13 mouse cellular contexts compared by ENCODE assay signal in the genomic region with DNA sequence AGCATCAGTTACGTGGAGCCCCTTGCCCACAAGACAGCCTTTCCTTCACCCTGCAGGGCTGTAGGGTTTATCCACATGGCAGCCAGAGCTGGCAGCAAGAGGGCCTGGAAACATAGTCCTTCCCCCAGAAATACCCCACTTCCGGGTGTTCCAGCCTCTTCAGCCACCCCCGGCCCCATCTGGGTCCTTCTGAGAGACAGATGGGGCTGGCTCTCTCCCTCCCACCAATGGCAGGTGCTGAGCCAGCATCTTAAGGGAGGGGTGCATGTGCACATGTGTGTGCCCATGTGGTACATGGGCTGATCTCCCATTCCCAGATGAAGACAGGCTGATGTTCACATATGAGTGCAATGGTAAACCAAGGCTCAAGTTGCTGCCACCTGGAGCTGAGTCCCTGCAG. TPM values are rescaled to one million over a fixed set of nuclear protein-coding genes. Genes with fewer than 3 reads are reported as not detected.
DNase-seq lines count a peak whose midpoint lies in the region; ATAC-seq lines count a peak whose summit lies in the region.
"Had no signal": no experiment of that assay in that cellular context is flagged by ENCODE, and none has a peak within 500 bp of the region (broad histone marks: within the 10 kb centered on the region; RNA-seq: fewer than 3 reads in every experiment).

No protein-coding gene starts in this region.

- H3K27me3 ChIP-seq in embryonic facial prominence, embryonic 13.5 days, result peaks cover 5% of the 10 kb centered on the region; the same call in 1 of the 2 replicates
- H3K27me3 ChIP-seq in embryonic facial prominence, embryonic 10.5 days (replicated peaks; ENCODE audit: low read depth, poor library complexity, severe bottlenecking), result peaks cover 7% of the 10 kb centered on the region

- no peak overlapping the region for H3K4me2 ChIP-seq in embryonic facial prominence, embryonic 13.5 days

- ATAC-seq in embryonic facial prominence, embryonic 13.5 days (ENCODE audit: insufficient number of reproducible peaks, insufficient read depth, low FRiP score, low TSS enrichment, low read depth), result no peak

- no peak overlapping the region for H3K4me3 ChIP-seq in embryonic facial prominence, embryonic 13.5 days
- H3K4me3 ChIP-seq in embryonic facial prominence, embryonic 10.5 days, result no peak overlapping the region

- H3K4me1 ChIP-seq in embryonic facial prominence, embryonic 13.5 days, result no peaks in the 10 kb centered on the region
- H3K4me1 ChIP-seq in embryonic facial prominence, embryonic 10.5 days, result 0 out of 2 replicates have a peak, but pooled peaks cover 10% of the 10 kb centered on the region

- H3K9me3 ChIP-seq in embryonic facial prominence, embryonic 13.5 days, result no peaks in the 10 kb centered on the region
- H3K9me3 ChIP-seq in embryonic facial prominence, embryonic 10.5 days, result no peaks in the 10 kb centered on the region

- 78% methylated on average over 3 of the region's 3 CpGs for WGBS in embryonic facial prominence, embryonic 13.5 days
- WGBS in embryonic facial prominence, embryonic 10.5 days, result 87% methylated on average over 3 of the region's 3 CpGs

- H3K9ac ChIP-seq in embryonic facial prominence, embryonic 13.5 days, result 0 out of 2 replicates have a peak overlapping the region, but pooled peaks have one; percentile 46
- H3K9ac ChIP-seq: liver, embryonic 14.5 days had no signal

- DNase-seq in embryonic facial prominence, embryonic 10.5 days (ENCODE audit: low spot score), result no peak
- DNase-seq in left cerebral cortex, adult 18-20 months (ENCODE audit: low spot score in 2 of 2), result peak; percentile 74 to 80
- DNase-seq in left cerebral cortex, adult 11 months (ENCODE audit: low spot score), result no peak
- DNase-seq in layer of hippocampus, adult 9-10 months (ENCODE audit: low spot score), result peak; percentile 63
- peak; percentile 61 for DNase-seq in right cerebral cortex, postnatal 14 days
- DNase-seq in adrenal gland, adult 8-10 months, result no peak
- DNase-seq in kidney, adult 18-20 months, result no peak
- DNase-seq: gastrocnemius, postnatal 10 days; thymus, adult 2 months had no signal

- H3K36me3 ChIP-seq in embryonic facial prominence, embryonic 13.5 days, result peaks cover under 1% of the 10 kb centered on the region; the same call in 1 of the 2 replicates
- H3K36me3 ChIP-seq in embryonic facial prominence, embryonic 10.5 days (replicated peaks), result peaks cover 13% of the 10 kb centered on the region

- no peak overlapping the region for H3K27ac ChIP-seq in embryonic facial prominence, embryonic 13.5 days
- H3K27ac ChIP-seq in embryonic facial prominence, embryonic 10.5 days (replicated peaks), result no peak overlapping the region
- H3K27ac ChIP-seq: liver, embryonic 14.5 days; macrophage had no signal

RNA-seq across cellular contexts. Expression of a gene that starts 7.0 kb away (rescaled TPM):
- 3.5 and 5.4 TPM in 2 replicates for polyA plus RNA-seq in embryonic facial prominence, embryonic 13.5 days (2015; fragmentation: Nextera tagmentation; extraction: Ambion mirVana)
- 3.1 and 3.9 TPM in 2 replicates for polyA plus RNA-seq in embryonic facial prominence, embryonic 10.5 days (2016; fragmentation: Nextera tagmentation; extraction: Ambion mirVana)
- total RNA-seq in left cerebral cortex, adult 18-20 months (2021), result 100 to 1,000 TPM; 123 to 129 TPM
- total RNA-seq in adrenal gland, adult 8-10 months (2022), result 10 to 100 TPM; 49.1 to 61.2 (median 53.8) TPM
- polyA plus RNA-seq: macrophage had no signal

RNA-seq across cellular contexts. Expression of a gene that starts 16.6 kb away (rescaled TPM):
- 32.5 and 33.2 TPM in 2 replicates for polyA plus RNA-seq in embryonic facial prominence, embryonic 13.5 days (2015; fragmentation: Nextera tagmentation; extraction: Ambion mirVana)
- 37.5 and 39.0 TPM in 2 replicates for polyA plus RNA-seq in embryonic facial prominence, embryonic 10.5 days (2016; fragmentation: Nextera tagmentation; extraction: Ambion mirVana)
- 10 to 100 TPM; 34.9 to 35.3 TPM for total RNA-seq in left cerebral cortex, adult 18-20 months (2021)
- 10 to 100 TPM; 24.3 to 37.6 (median 32.2) TPM for total RNA-seq in adrenal gland, adult 8-10 months (2022)

RNA-seq across cellular contexts. Expression of a gene that starts 21.8 kb away (rescaled TPM):
- not detected in 2 replicates for polyA plus RNA-seq in embryonic facial prominence, embryonic 13.5 days (2015; fragmentation: Nextera tagmentation; extraction: Ambion mirVana)
- polyA plus RNA-seq in embryonic facial prominence, embryonic 10.5 days (2016; fragmentation: Nextera tagmentation; extraction: Ambion mirVana), result 0.36 and 0.67 TPM in 2 replicates
- total RNA-seq in left cerebral cortex, adult 18-20 months (2021), result 1 to 10 TPM; 2.0 to 2.1 TPM
- total RNA-seq in adrenal gland, adult 8-10 months (2022), result under 1 TPM in 2 of 4 experiments, not detected in 2; 0.30 to 0.38 TPM
- polyA plus RNA-seq: heart, embryonic 14.5 days; macrophage had no signal

RNA-seq across cellular contexts. Expression of a gene that starts 25.3 kb away (rescaled TPM):
- 47.4 and 48.7 TPM in 2 replicates for polyA plus RNA-seq in embryonic facial prominence, embryonic 13.5 days (2015; fragmentation: Nextera tagmentation; extraction: Ambion mirVana)
- polyA plus RNA-seq in embryonic facial prominence, embryonic 10.5 days (2016; fragmentation: Nextera tagmentation; extraction: Ambion mirVana), result 71.0 and 72.8 TPM in 2 replicates
- total RNA-seq in left cerebral cortex, adult 18-20 months (2021), result 10 to 100 TPM; 69.6 to 70.1 TPM
- total RNA-seq in adrenal gland, adult 8-10 months (2022), result 100 to 1,000 TPM; 105 to 116 (median 107) TPM

RNA-seq across cellular contexts. Expression of a gene that starts 25.3 kb away (rescaled TPM):
- polyA plus RNA-seq in embryonic facial prominence, embryonic 13.5 days (2015; fragmentation: Nextera tagmentation; extraction: Ambion mirVana), result 44.4 and 46.4 TPM in 2 replicates
- polyA plus RNA-seq in embryonic facial prominence, embryonic 10.5 days (2016; fragmentation: Nextera tagmentation; extraction: Ambion mirVana), result 35.5 and 36.6 TPM in 2 replicates
- 10 to 100 TPM; 32.5 to 34.3 TPM for total RNA-seq in left cerebral cortex, adult 18-20 months (2021)
- total RNA-seq in adrenal gland, adult 8-10 months (2022), result 10 to 100 TPM; 20.9 to 37.4 (median 26.4) TPM

Comparison
In these comparisons a context has a peak if more than half of its experiments do, and no peak if none do; other contexts are left out.
1. DNase-seq: peak in left cerebral cortex, adult 18-20 months (2 of 2), layer of hippocampus, adult 9-10 months (single experiment) and right cerebral cortex, postnatal 14 days (single experiment); none in embryonic facial prominence, embryonic 10.5 days (single experiment), left cerebral cortex, adult 11 months (single experiment), adrenal gland, adult 8-10 months (single experiment) and kidney, adult 18-20 months (single experiment).